27 mouse cellular contexts compared by ENCODE assay signal in the genomic region with DNA sequence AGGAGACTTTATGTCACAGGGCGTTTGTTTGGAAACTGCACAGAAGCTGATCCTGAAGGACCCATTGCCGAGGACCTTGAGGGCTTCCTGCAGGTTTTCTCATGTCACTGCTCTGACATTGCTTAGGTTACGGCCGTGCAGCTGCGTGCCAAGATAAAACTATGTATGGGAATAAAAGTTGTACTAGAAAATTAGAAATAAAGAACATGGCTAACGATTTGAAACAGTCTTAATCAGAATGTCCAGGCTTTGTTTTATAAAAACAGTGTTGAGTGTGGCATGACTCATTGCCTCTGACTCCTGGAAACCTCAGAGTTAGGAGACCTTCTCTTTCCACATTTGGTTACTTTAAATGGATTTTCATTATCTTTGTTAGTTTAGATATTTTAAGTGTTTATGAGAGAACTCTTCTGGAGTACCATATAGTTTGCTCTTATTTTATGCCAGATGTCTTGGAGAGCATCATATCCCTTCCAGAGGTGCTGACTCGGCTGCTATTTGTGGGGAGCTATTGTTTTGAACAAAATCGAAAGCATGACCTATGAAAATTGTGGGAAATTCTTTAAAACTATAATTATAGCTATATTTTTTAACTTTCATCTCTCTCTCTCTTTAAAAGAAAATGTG.
A peak's percentile ranks its signal among the peaks of the same experiment; 100 is the strongest.
DNase-seq lines count a peak whose midpoint lies in the region; ATAC-seq and TF ChIP-seq lines count a peak whose summit lies in the region.
"Had no signal": no experiment of that assay in that cellular context is flagged by ENCODE, and none has a peak within 500 bp of the region (broad histone marks: within the 10 kb centered on the region; RNA-seq: fewer than 3 reads in every experiment).

No protein-coding gene starts in this region.

- H3K36me3 ChIP-seq in heart, postnatal 0 days (replicated peaks; ENCODE audit: control insufficient read depth, insufficient read depth, low read length), result no peaks in the 10 kb centered on the region
- H3K36me3 ChIP-seq: embryonic facial prominence, embryonic 13.5 days; forebrain, embryonic 15.5 days; intestine, embryonic 15.5 days; limb, embryonic 15.5 days; midbrain, embryonic 12.5 days had no signal

- ATAC-seq in heart, postnatal 0 days (ENCODE audit: insufficient read depth, low read depth), result no peak
- ATAC-seq: forebrain, embryonic 15.5 days; hindbrain, embryonic 16.5 days; intestine, embryonic 15.5 days had no signal

- no peak for DNase-seq in gastrocnemius, adult 2 months
- no peak for DNase-seq in gastrocnemius, postnatal 36 days
- DNase-seq in heart, postnatal 0 days (ENCODE audit: low spot score), result no peak
- no peak for DNase-seq in heart, postnatal 10 days
- DNase-seq in 416B (ENCODE audit: low read depth), result peak; percentile 63
- peak; percentile 10 for DNase-seq in fat pad, adult 2 months (ENCODE audit: extremely low read depth, low read depth, low spot score)
- no peak for DNase-seq in thymus, postnatal 0 days (ENCODE audit: low spot score)
- DNase-seq: cerebellum, adult 11 months; cerebellum, postnatal 14 days; gastrocnemius, postnatal 10 days; heart, adult 18-20 months; kidney, adult 8-10 months; kidney, postnatal 14 days; left cerebral cortex, postnatal 4 days; lung, postnatal 14 days; right cerebral cortex, postnatal 14 days; thymus, adult 2 months had no signal

- H3K27ac ChIP-seq in gastrocnemius, adult 2 months, result peak overlapping the region; percentile 91
- H3K27ac ChIP-seq in heart, postnatal 0 days (ENCODE audit: low read depth), result no peak overlapping the region
- H3K27ac ChIP-seq: embryonic facial prominence, embryonic 13.5 days; forebrain, embryonic 15.5 days; intestine, embryonic 15.5 days; limb, embryonic 15.5 days; liver, embryonic 14.5 days; midbrain, embryonic 12.5 days; stomach, postnatal 0 days had no signal

- peak overlapping the region; percentile 57 for H3K4me2 ChIP-seq in heart, postnatal 0 days (ENCODE audit: low read depth, low read length)
- H3K4me2 ChIP-seq: embryonic facial prominence, embryonic 13.5 days; forebrain, embryonic 15.5 days; intestine, embryonic 15.5 days; limb, embryonic 15.5 days; midbrain, embryonic 12.5 days had no signal

- H3K9me3 ChIP-seq in heart, postnatal 0 days (replicated peaks; ENCODE audit: control insufficient read depth, low read length), result no peaks in the 10 kb centered on the region
- H3K9me3 ChIP-seq: embryonic facial prominence, embryonic 13.5 days; forebrain, embryonic 15.5 days; G1E; intestine, embryonic 15.5 days; limb, embryonic 15.5 days; midbrain, embryonic 12.5 days had no signal

- H3K9ac ChIP-seq in heart, postnatal 0 days (replicated peaks; ENCODE audit: low read depth, low read length), result no peak overlapping the region
- H3K9ac ChIP-seq: embryonic facial prominence, embryonic 13.5 days; forebrain, embryonic 15.5 days; intestine, embryonic 15.5 days; limb, embryonic 15.5 days; liver, embryonic 14.5 days; midbrain, embryonic 12.5 days had no signal

- peaks cover 13% of the 10 kb centered on the region; the same call in 1 of the 2 replicates for H3K4me1 ChIP-seq in heart, postnatal 0 days (ENCODE audit: control insufficient read depth, insufficient read depth)
- H3K4me1 ChIP-seq: embryonic facial prominence, embryonic 13.5 days; limb, embryonic 15.5 days; midbrain, embryonic 12.5 days had no signal

- no peaks in the 10 kb centered on the region for H3K27me3 ChIP-seq in heart, postnatal 0 days (ENCODE audit: control insufficient read depth, insufficient read depth, low read length)
- H3K27me3 ChIP-seq: CH12.LX; embryonic facial prominence, embryonic 13.5 days; forebrain, embryonic 15.5 days; intestine, embryonic 15.5 days; limb, embryonic 15.5 days; midbrain, embryonic 12.5 days had no signal

- TF ChIP-seq CTCF in gastrocnemius, adult 2 months (IDR thresholded peaks at IDR 0.05), result no peak
- TF ChIP-seq CTCF in heart, postnatal 0 days (IDR thresholded peaks at IDR 0.05; ENCODE audit: low read depth), result no peak

- no peak for TF ChIP-seq EP300 in heart, postnatal 0 days (IDR thresholded peaks at IDR 0.05; ENCODE audit: low read depth)

- WGBS in heart, postnatal 0 days, result 60% methylated on average over 8 of the region's 8 CpGs

- intact Hi-C loops in gastrocnemius, adult 2 months (cut with DNase I), result loop anchor here (5.0 kb wide), 1 partner anchor 450 kb away; no protein-coding TSS in a partner anchor
- intact Hi-C loops in gastrocnemius, postnatal 36 days (cut with DNase I), result loop anchor here (2.0 to 10.0 kb wide), 2 partner anchors 246 to 998 kb away; no protein-coding TSS in a partner anchor
- intact Hi-C loops in heart, postnatal 10 days (cut with DNase I), result loop anchor here (5.0 to 10.0 kb wide), 2 partner anchors 438 to 590 kb away; no protein-coding TSS in a partner anchor

- H3K4me3 ChIP-seq in gastrocnemius, adult 2 months, result peak overlapping the region; percentile 71
- H3K4me3 ChIP-seq in heart, postnatal 0 days (ENCODE audit: low read depth, low read length), result peak overlapping the region; percentile 42
- H3K4me3 ChIP-seq: embryonic facial prominence, embryonic 13.5 days; forebrain, embryonic 15.5 days; intestine, embryonic 15.5 days; limb, embryonic 15.5 days; midbrain, embryonic 12.5 days had no signal

Comparison
In these comparisons a context has a peak if more than half of its experiments do, and no peak if none do; other contexts are left out.
1. DNase-seq: peak in 416B (single experiment) and fat pad, adult 2 months (single experiment); none in gastrocnemius, adult 2 months (single experiment), gastrocnemius, postnatal 36 days (0 of 2), heart, postnatal 0 days (single experiment), heart, postnatal 10 days (0 of 2) and thymus, postnatal 0 days (single experiment).